Mouse (Mus musculus) testis, postnatal 10 days (tissue): Measurements from ENCODE around the gene Calm5.
"Not testable (repeated sequence)": the region's sequence is repeated elsewhere in the genome, so short reads cannot be mapped to it uniquely, and the experiment has no call there.

Experiments
- DNase-seq: peaks from one replicate; pipeline ENCODE4 v3.0.0; 2021; ENCODE audit warnings: low spot score

Calm5 gene

GRCm38 (mm10) chr13:3866355-3867052, 12.5 kb downstream of the Calm5 start:
- no peak for DNase-seq

- peak; percentile 28 for DNase-seq
These were observed 13.2 kb downstream of the Calm5 start for GRCm38 (mm10) chr13:3867158-3867557.

- no peak for DNase-seq
These were observed 15.9 kb downstream of the Calm5 start for GRCm38 (mm10) chr13:3869901-3870300.

GRCm38 (mm10) chr13:3872832-3873231, 18.9 kb downstream of the Calm5 start:
- DNase-seq, result no peak

- no peak for DNase-seq
These were observed 22.5 kb downstream of the Calm5 start for GRCm38 (mm10) chr13:3876448-3876847.

GRCm38 (mm10) chr13:3877185-3877584, 23.2 kb downstream of the Calm5 start:
- no peak for DNase-seq

- DNase-seq, result no peak
These were observed 23.8 kb downstream of the Calm5 start for GRCm38 (mm10) chr13:3877679-3878220.

GRCm38 (mm10) chr13:3886663-3887062, 32.7 kb downstream of the Calm5 start:
- DNase-seq, result no peak

GRCm38 (mm10) chr13:3889111-3889510, 35.1 kb downstream of the Calm5 start:
- no peak for DNase-seq

GRCm38 (mm10) chr13:3890061-3890460, 36.1 kb downstream of the Calm5 start:
- DNase-seq, result no peak

GRCm38 (mm10) chr13:3891479-3892087, 37.6 kb downstream of the Calm5 start:
- DNase-seq, result no peak

- no peak for DNase-seq
These were observed 38.6 kb downstream of the Calm5 start for GRCm38 (mm10) chr13:3892601-3893000.

- DNase-seq, result peak; percentile 94
These were observed 39.3 kb downstream of the Calm5 start for GRCm38 (mm10) chr13:3893126-3893734.

GRCm38 (mm10) chr13:3894549-3894948, 40.6 kb downstream of the Calm5 start:
- peak; percentile 2 for DNase-seq

GRCm38 (mm10) chr13:3895397-3895980, 41.5 kb downstream of the Calm5 start:
- peak; percentile 24 for DNase-seq

GRCm38 (mm10) chr13:3896032-3896431, 42.1 kb downstream of the Calm5 start:
- peak; percentile 13 for DNase-seq

- DNase-seq, result peak; percentile 74
These were observed 42.9 kb downstream of the Calm5 start for GRCm38 (mm10) chr13:3896913-3897312.

GRCm38 (mm10) chr13:3898202-3898601, 44.2 kb downstream of the Calm5 start:
- DNase-seq, result not testable (repeated sequence)

GRCm38 (mm10) chr13:3899301-3899700, 45.3 kb downstream of the Calm5 start:
- DNase-seq, result peak; percentile 30
